Mouse (Mus musculus): Measurements from ENCODE around the gene Smok2a. TPM values are rescaled to one million over a fixed set of nuclear protein-coding genes. Genes with fewer than 3 reads are reported as not detected.
"Not testable (repeated sequence)": the region's sequence is repeated elsewhere in the genome, so short reads cannot be mapped to it uniquely, and the experiment has no call there.

The Smok2a gene
- total RNA-seq (2017), result not detected in 2 replicates

DNA sequence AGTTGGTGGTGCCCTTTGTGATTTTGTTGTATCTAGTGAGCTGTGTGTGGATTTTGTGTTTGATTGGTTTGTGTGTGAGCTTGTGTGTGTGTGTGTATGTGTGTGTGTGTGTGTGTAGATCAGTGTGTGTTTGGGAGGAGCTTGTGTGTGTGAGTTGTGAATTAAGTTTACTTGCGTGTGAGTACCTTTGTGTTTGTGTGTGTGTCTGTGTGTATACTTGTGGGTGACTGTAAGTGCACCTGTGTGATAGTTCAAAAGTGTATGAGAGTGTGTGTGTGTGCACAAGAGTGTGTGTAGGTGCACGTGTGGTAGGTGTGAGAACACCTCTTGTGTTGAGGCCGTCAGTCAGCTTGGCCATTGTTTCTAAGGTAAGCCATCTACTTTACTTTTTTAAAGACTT, at the start of gene Smok2a:
Smok2a (plus strand) TSS at position 301 of the 400 bp plus-strand sequence.
- ATAC-seq (ENCODE audit: extremely low read depth, insufficient number of reproducible peaks, low FRiP score, poor library complexity, severe bottlenecking), result no peak

- not testable (repeated sequence) for ATAC-seq (ENCODE audit: extremely low read depth, insufficient number of reproducible peaks, low FRiP score, poor library complexity, severe bottlenecking)
Observed at GRCm38 (mm10) chr17:13173578-13173977, 47.4 kb upstream of the Smok2a start.

- ATAC-seq (ENCODE audit: extremely low read depth, insufficient number of reproducible peaks, low FRiP score, poor library complexity, severe bottlenecking), result peak; percentile 39; the same call in 1 of the 2 replicates
Observed at GRCm38 (mm10) chr17:13174029-13174428, 47.0 kb upstream of the Smok2a start.

DNA sequence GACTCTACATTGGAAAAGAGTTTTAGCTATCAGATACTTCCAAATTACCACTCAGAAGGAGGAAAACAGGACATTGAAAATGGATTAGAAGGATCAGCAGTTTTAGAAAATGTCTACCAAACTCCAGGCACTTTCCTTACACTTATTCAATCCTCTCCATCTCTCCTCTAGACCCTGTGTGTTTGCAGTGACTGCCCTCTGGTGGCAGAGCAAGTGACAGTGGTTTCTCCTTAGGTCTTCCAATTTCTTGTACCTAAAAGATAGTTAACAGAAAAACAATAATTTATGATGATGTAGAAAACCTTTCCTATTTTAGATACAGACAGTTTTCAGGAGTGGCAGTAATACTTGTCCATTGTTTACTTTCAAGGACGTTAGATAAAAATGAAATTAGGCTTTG, 45.4 kb upstream of the Smok2a start:
- not testable (repeated sequence) for ATAC-seq (ENCODE audit: extremely low read depth, insufficient number of reproducible peaks, low FRiP score, poor library complexity, severe bottlenecking)

- ATAC-seq (ENCODE audit: extremely low read depth, insufficient number of reproducible peaks, low FRiP score, poor library complexity, severe bottlenecking), result peak; percentile 6; the same call in 1 of the 2 replicates
Observed at GRCm38 (mm10) chr17:13177796-13178195, 43.2 kb upstream of the Smok2a start.

- ATAC-seq (ENCODE audit: extremely low read depth, insufficient number of reproducible peaks, low FRiP score, poor library complexity, severe bottlenecking), result not testable (repeated sequence)
Observed at GRCm38 (mm10) chr17:13179021-13179420, 42.0 kb upstream of the Smok2a start.

DNA sequence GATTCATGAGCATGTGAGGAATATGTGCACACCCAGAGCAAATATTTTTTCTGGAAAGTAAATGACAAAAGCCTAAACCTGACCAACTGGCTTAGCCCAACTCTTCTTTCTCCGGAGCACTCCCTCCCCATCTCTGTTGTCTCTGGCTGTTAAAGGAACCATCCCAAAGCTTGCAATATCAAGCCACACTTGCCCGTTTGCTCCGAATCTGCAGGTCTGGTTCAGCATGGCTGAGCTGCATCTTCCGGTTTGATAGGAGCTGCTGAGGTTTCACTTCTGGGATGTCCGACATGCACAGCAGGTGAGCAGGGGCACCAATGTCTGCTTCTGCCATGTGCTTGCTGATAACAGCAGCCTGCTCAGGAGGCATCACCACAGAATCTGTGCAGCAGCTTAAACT, 40.5 kb upstream of the Smok2a start:
- ATAC-seq (ENCODE audit: extremely low read depth, insufficient number of reproducible peaks, low FRiP score, poor library complexity, severe bottlenecking), result not testable (repeated sequence)

- ATAC-seq (ENCODE audit: extremely low read depth, insufficient number of reproducible peaks, low FRiP score, poor library complexity, severe bottlenecking), result not testable (repeated sequence)
Observed at GRCm38 (mm10) chr17:13182712-13183111, 38.3 kb upstream of the Smok2a start.

DNA sequence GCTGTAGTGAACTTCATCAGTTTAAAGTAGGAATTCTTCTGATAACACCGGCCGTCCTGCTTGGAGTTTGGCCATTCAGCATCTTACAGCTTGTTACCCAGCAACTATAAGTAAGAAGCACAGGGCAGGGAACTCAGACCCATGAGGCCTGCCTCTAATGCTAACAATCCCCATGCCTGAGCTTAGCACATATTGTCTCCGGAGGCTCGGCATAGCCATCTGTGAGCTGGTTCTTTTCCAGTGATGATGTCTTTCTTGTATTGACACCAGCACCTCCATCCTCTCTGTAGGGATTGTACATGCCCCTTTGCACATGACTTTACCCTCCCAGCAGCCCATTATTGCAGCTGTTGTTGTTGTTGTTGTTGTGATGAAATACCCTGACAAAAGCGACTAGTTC, 36.5 kb upstream of the Smok2a start:
- ATAC-seq (ENCODE audit: extremely low read depth, insufficient number of reproducible peaks, low FRiP score, poor library complexity, severe bottlenecking), result not testable (repeated sequence)

DNA sequence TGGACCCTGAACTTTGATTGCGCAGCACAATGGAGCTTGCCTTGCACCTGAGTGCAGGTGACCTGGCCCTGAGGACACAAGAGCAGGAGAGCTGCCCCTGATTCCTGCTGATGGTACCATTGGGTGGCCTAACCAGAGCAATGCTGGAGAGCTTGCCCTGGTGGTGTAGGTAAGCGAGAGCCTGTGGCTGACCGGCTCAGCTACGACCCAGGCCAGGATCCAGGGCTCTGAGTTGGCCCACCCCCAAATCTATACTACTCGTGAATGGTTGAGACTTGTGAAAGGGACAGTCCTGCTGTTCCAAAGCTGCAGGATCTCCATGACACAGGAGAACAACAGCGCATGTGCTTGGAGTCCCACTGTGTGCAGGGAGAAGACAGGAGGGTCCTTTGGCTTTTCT, 34.4 kb upstream of the Smok2a start:
- not testable (repeated sequence) for ATAC-seq (ENCODE audit: extremely low read depth, insufficient number of reproducible peaks, low FRiP score, poor library complexity, severe bottlenecking)

DNA sequence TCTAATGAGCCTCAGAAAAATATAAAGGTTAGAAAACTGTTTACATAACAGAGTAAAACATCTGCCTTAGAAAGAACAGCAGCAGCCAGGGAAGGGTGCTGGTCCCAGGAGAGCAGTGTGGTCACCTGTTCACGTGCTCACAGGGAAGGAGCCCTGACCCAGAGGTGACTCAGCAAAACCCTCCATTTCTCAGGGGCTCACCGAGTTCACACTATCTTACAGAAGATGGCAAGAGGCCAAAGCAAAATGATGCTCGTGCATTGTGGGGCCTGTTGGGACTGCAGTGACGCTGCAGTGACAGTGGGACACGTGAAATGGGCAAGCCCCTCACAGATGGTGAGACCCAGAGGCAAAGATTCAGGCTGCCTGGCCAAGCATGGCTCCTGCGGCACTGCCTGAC, 33.4 kb upstream of the Smok2a start:
- not testable (repeated sequence) for ATAC-seq (ENCODE audit: extremely low read depth, insufficient number of reproducible peaks, low FRiP score, poor library complexity, severe bottlenecking)

- peak; percentile 13; the same call in 1 of the 2 replicates for ATAC-seq (ENCODE audit: extremely low read depth, insufficient number of reproducible peaks, low FRiP score, poor library complexity, severe bottlenecking)
Observed at GRCm38 (mm10) chr17:13188846-13189245, 32.1 kb upstream of the Smok2a start.

- peak; percentile 4; the same call in 1 of the 2 replicates for ATAC-seq (ENCODE audit: extremely low read depth, insufficient number of reproducible peaks, low FRiP score, poor library complexity, severe bottlenecking)
Observed at GRCm38 (mm10) chr17:13190836-13191583, 30.0 kb upstream of the Smok2a start.

GRCm38 (mm10) chr17:13196486-13196885, 24.5 kb upstream of the Smok2a start:
- not testable (repeated sequence) for ATAC-seq (ENCODE audit: extremely low read depth, insufficient number of reproducible peaks, low FRiP score, poor library complexity, severe bottlenecking)

GRCm38 (mm10) chr17:13198812-13199211, 22.2 kb upstream of the Smok2a start:
- ATAC-seq (ENCODE audit: extremely low read depth, insufficient number of reproducible peaks, low FRiP score, poor library complexity, severe bottlenecking), result not testable (repeated sequence)

DNA sequence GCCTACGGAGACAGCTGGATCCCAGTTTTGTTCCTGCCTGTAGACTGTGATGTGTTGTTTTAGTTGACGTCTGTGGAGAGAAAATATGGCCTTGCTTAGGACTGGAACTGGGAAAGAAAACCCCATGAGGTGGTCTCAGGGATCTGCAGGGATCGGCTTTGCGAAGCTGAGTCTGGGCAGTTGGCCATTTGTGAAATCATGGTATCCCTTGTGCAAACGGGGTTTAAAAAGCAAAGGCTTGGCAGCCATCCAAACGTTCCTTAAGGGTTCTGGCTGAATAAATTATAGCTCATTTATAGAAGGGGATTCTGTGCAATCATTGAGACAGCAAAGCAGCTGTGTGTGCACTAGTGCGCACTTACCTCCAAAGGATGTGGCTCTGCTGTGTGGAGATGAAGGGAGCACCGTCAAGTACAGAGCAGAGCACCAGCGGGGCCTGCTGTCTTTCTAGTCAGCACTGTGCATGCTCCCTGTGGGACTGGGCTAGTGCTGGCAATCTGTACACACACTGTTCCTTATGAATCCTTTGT, 21.0 kb upstream of the Smok2a start:
- not testable (repeated sequence) for ATAC-seq (ENCODE audit: extremely low read depth, insufficient number of reproducible peaks, low FRiP score, poor library complexity, severe bottlenecking)

GRCm38 (mm10) chr17:13201551-13201950, 19.4 kb upstream of the Smok2a start:
- not testable (repeated sequence) for ATAC-seq (ENCODE audit: extremely low read depth, insufficient number of reproducible peaks, low FRiP score, poor library complexity, severe bottlenecking)

- ATAC-seq (ENCODE audit: extremely low read depth, insufficient number of reproducible peaks, low FRiP score, poor library complexity, severe bottlenecking), result not testable (repeated sequence)
Observed at GRCm38 (mm10) chr17:13202453-13203107, 18.4 kb upstream of the Smok2a start.

- ATAC-seq (ENCODE audit: extremely low read depth, insufficient number of reproducible peaks, low FRiP score, poor library complexity, severe bottlenecking), result not testable (repeated sequence)
Observed at GRCm38 (mm10) chr17:13205247-13205646, 15.7 kb upstream of the Smok2a start.

DNA sequence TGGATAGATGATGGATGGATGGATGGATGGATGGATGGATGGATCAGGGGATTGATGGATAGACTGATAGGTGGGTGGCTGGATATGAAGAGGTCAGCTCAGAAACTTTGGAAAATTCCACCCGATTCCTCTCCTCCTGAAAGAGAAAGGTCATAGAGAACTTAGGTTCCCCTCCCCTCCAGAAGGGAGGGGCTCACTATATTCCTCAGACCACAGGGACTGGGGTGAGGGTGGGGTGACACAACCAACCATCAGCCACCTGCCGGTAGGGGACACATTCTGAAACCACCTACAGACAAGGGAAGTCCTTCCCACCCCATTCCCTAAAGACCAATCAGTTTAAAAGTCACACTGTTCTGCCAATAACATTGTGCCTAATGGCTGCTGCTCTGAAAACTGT, 14.5 kb upstream of the Smok2a start:
- no peak for ATAC-seq (ENCODE audit: extremely low read depth, insufficient number of reproducible peaks, low FRiP score, poor library complexity, severe bottlenecking)
